Mouse (Mus musculus): ENCODE results near the gene Rtn4rl1.

DNA sequence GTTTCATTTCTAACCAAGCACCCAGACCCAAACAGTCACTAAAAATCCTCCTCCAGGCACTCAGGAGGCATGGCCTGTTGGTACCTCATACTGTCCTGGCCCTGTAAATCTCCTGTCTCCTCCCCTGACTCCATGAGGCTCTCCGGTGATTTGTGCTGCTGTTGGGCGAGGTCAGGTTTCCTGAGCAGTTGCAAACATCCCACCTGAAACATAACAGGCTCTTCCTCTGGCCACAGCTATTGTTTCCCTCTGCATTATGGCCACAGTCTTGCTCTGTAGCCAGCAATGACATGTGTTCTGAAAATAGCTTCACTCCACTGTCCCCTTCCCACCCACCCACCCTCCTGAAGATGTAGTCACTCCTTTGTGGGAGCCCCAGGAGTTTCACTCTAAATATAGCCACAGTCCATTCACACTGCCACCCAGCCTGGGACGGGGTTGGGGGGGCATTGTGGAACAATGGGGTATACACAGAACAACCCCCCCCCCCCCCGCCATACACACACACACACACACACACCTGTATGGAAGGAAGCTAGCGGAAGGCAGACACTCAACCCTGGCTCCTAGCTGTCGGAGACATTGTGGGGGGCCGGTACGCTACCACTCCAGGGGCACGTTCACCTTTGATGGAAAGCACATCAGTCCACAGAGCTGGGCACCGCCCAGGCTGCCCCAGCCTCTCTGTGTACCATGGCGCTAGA lies 45.1 kb upstream of the Rtn4rl1 start:
- TF ChIP-seq POLR2A (IDR thresholded peaks at IDR 0.05; ENCODE audit: insufficient read depth, low read depth, low read length) = no peak
- TF ChIP-seq CTCF (IDR thresholded peaks at IDR 0.05; ENCODE audit: insufficient read depth, low read depth, low read length) = no peak

Measured in olfactory bulb, adult 2 months (tissue).